Mouse (Mus musculus): ENCODE results near the gene Duox2.

GRCm38 (mm10) chr2:122332222-122332621, 34.0 kb upstream of the Duox2 start:
- TF ChIP-seq CTCF (IDR thresholded peaks at IDR 0.05; ENCODE audit: low read depth, low read length) (no peak), TAL1 (conservative IDR thresholded peaks at IDR 0.05; ENCODE audit: low read depth, low read length) (no peak), GATA2 (IDR thresholded peaks at IDR 0.05; ENCODE audit: borderline replicate concordance, low read depth, low read length) (no peak)
